Mouse (Mus musculus) liver, adult 2 months (tissue): ENCODE results near the gene Prss42. TPM values are rescaled to one million over a fixed set of nuclear protein-coding genes. Genes with fewer than 3 reads are reported as not detected.

Experiments used
- DNase-seq: peaks from one replicate; pipeline ENCODE4 v3.0.0-alpha.2; 2011; ENCODE audit warnings: low read depth, low spot score; ENCODE audit errors: extremely low read depth
- H3K27ac ChIP-seq: fragments of 200-500 bp; replicated peaks from 2 replicates; pipeline ENCODE4 v1.5.1; 2012; ENCODE audit warnings: low read depth, mild to moderate bottlenecking, control low read depth, inconsistent platforms, low read length; ENCODE audit not compliant: insufficient read depth
- H3K27me3 ChIP-seq: fragments of 200-500 bp; 2 replicates; pipeline ENCODE4 v1.6.1; 2012; ENCODE audit warnings: mild to moderate bottlenecking, moderate library complexity, low read length, inconsistent platforms; ENCODE audit not compliant: control insufficient read depth, insufficient read depth
- H3K36me3 ChIP-seq: fragments of 200-500 bp; 2 replicates; pipeline ENCODE4 v1.6.1; 2012; ENCODE audit warnings: low read length, inconsistent platforms; ENCODE audit not compliant: control insufficient read depth, insufficient read depth
- H3K4me1 ChIP-seq: fragments of 200-500 bp; 2 replicates; pipeline ENCODE4 v1.6.1; 2011; ENCODE audit warnings: low read length; ENCODE audit not compliant: control insufficient read depth, insufficient read depth
- H3K4me3 ChIP-seq: fragments of 200-500 bp; 2 replicates; pipeline ENCODE4 v1.5.1; 2011; ENCODE audit warnings: low read depth, mild to moderate bottlenecking, control low read depth, low read length, moderate library complexity; ENCODE audit not compliant: insufficient read depth
- H3K79me2 ChIP-seq: fragments of 200-500 bp; 2 replicates; pipeline ENCODE4 v1.6.1; 2012; ENCODE audit warnings: inconsistent platforms, mild to moderate bottlenecking, low read length, moderate library complexity; ENCODE audit not compliant: control insufficient read depth, insufficient read depth
- H3K9ac ChIP-seq: fragments of 200-500 bp; 2 replicates; pipeline ENCODE4 v1.6.1; 2012; ENCODE audit warnings: low read depth, mild to moderate bottlenecking, control low read depth, inconsistent platforms, low read length
- CTCF ChIP-seq: fragments of 200-500 bp; IDR thresholded peaks from 2 replicates; pipeline ENCODE4 v1.5.1; 2011; ENCODE audit warnings: low read depth, low read length, control low read depth
- POLR2A ChIP-seq: fragments of 200-500 bp; IDR thresholded peaks from 2 replicates; pipeline ENCODE4 v1.6.1; 2011; ENCODE audit warnings: low read length, control low read depth; ENCODE audit not compliant: insufficient read depth; ENCODE audit errors: extremely low read depth
- WGBS: fragments of 180-500 bp; shearing (Covaris S2); methylation state at CpG from one replicate; pipeline ENCODE4 v1.1.7; 2018; 5-methylcytosine and 5-hydroxymethylcytosine counted together
- polyA plus RNA-seq: library from polyadenylated mRNA; depleted of rRNA; stranded (reverse); fragments of >200 nt; gene quantifications from 2 replicates; pipeline ENCODE4 v1.2.3, GENCODE M21; 2012
- total RNA-seq: library from RNA; depleted of rRNA; stranded (reverse); fragments of >200 nt; gene quantifications from 2 replicates; pipeline ENCODE4 v1.2.3, GENCODE M21; 2014

The Prss42 gene
- total and polyA plus RNA-seq, 2 experiments, result not detected

DNA sequence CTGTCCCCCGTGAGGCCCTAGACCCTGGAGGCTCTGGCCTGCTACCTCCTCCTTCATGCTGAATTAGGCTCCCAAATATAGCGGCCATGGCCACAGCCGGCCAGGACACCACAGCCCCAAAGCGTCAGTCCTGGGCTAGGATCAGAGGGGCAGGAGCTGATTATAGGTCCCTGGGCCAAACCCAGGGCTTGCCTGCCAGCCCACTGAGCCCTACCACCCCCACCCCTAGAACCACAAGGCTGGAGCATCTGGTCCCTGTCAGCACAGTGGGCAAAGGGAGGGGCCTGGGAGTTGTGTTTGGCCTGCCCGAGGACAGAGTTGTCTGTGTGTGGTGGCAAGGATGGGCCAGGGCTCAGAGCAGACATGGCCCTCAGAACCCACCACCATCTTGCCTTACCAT lies 40.1 kb upstream of the Prss42 start:
- 90% methylated on average over 5 of the region's 5 CpGs for WGBS
- H3K36me3 ChIP-seq, result no peaks in the 10 kb centered on the region
- DNase-seq, result no peak
- H3K27me3 ChIP-seq, result no peaks in the 10 kb centered on the region
- TF ChIP-seq POLR2A (no peak), CTCF (no peak)
- 0 out of 2 replicates have a peak overlapping the region, but pooled peaks have one; percentile 22 for H3K27ac ChIP-seq
- no peak overlapping the region for H3K4me3 ChIP-seq
- H3K9ac ChIP-seq, result no peak overlapping the region
- H3K79me2 ChIP-seq, result no peaks in the 10 kb centered on the region
- no peaks in the 10 kb centered on the region for H3K4me1 ChIP-seq

DNA sequence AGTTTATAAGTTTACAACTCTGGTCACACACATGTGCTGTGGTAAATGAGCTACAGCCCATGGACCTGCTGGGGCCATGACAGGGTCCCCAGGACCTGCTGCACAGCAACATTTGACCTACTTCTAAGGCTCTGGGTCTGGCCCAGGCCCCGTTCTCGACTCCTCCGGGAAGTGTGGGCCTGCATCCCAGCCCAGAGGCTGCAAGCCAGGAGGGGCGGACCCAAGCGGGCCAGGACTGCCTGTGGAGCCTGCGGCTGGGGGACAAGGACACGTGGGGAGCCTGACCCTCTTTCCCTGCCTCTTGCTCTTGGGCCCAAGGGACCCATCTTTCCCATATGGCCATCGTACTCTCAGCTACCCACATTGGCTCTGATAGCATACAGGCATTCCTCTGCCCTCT lies 39.4 kb upstream of the Prss42 start:
- no peak for TF ChIP-seq POLR2A
- no peak for TF ChIP-seq CTCF
- Histone ChIP-seq H3K9ac (no peak overlapping the region), H3K27me3 (no peaks in the 10 kb centered on the region), H3K4me3 (no peak overlapping the region), H3K36me3 (no peaks in the 10 kb centered on the region), H3K4me1 (no peaks in the 10 kb centered on the region), H3K27ac (no peak overlapping the region), H3K79me2 (no peaks in the 10 kb centered on the region)
- DNase-seq, result no peak
- WGBS, result 28% methylated on average over 8 of the region's 8 CpGs

- DNase-seq, result peak; percentile 25
- Histone ChIP-seq H3K4me3 (no peak overlapping the region), H3K79me2 (no peaks in the 10 kb centered on the region), H3K9ac (no peak overlapping the region), H3K27ac (no peak overlapping the region), H3K4me1 (no peaks in the 10 kb centered on the region), H3K36me3 (no peaks in the 10 kb centered on the region), H3K27me3 (no peaks in the 10 kb centered on the region)
- 55% methylated on average over 2 of the region's 2 CpGs for WGBS
- TF ChIP-seq POLR2A, result no peak
- peak; percentile 88 for TF ChIP-seq CTCF
Observed at GRCm38 (mm10) chr9:110759265-110759664, 38.7 kb upstream of the Prss42 start.

DNA sequence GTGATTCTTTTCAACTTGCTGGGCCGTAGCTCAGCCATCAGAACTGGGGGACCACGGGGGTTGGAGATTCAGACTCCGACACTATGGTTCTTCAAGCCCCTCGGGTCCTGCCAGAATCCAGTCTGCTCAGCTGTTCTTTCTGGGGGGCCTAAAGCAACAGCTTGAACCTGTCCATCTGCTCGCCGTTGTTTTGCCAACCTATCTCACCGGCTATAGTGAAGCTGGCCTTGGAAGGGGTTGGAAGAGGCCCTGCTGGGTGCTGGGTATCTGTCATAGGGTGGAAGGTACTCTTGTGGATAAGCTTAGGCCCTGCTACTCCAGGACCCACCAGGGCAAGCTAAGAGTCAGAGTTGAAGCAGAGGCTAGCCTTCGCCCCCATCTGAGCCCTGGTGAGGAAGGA lies 37.1 kb upstream of the Prss42 start:
- TF ChIP-seq CTCF, result no peak
- TF ChIP-seq POLR2A, result no peak
- no peak overlapping the region for H3K27ac ChIP-seq
- H3K9ac ChIP-seq, result no peak overlapping the region
- no peaks in the 10 kb centered on the region for H3K36me3 ChIP-seq
- H3K4me1 ChIP-seq, result no peaks in the 10 kb centered on the region
- 95% methylated on average over 8 of the region's 8 CpGs for WGBS
- H3K79me2 ChIP-seq, result no peaks in the 10 kb centered on the region
- H3K4me3 ChIP-seq, result no peak overlapping the region
- no peak for DNase-seq
- no peaks in the 10 kb centered on the region for H3K27me3 ChIP-seq

GRCm38 (mm10) chr9:110762763-110763162 lies 35.2 kb upstream of the Prss42 start:
- no peaks in the 10 kb centered on the region for H3K4me1 ChIP-seq
- no peak for DNase-seq
- no peaks in the 10 kb centered on the region for H3K36me3 ChIP-seq
- TF ChIP-seq CTCF (no peak), POLR2A (no peak)
- WGBS, result 91% methylated on average over 10 of the region's 10 CpGs
- H3K79me2 ChIP-seq, result no peaks in the 10 kb centered on the region
- H3K27me3 ChIP-seq, result no peaks in the 10 kb centered on the region
- no peak overlapping the region for H3K4me3 ChIP-seq
- no peak overlapping the region for H3K9ac ChIP-seq
- H3K27ac ChIP-seq, result no peak overlapping the region

GRCm38 (mm10) chr9:110763405-110763804 lies 34.6 kb upstream of the Prss42 start:
- Histone ChIP-seq H3K79me2 (no peaks in the 10 kb centered on the region), H3K4me3 (no peak overlapping the region), H3K4me1 (no peaks in the 10 kb centered on the region), H3K27me3 (no peaks in the 10 kb centered on the region), H3K36me3 (no peaks in the 10 kb centered on the region), H3K27ac (no peak overlapping the region), H3K9ac (no peak overlapping the region)
- no peak for TF ChIP-seq CTCF
- no peak for TF ChIP-seq POLR2A
- DNase-seq, result no peak
- 95% methylated on average over 2 of the region's 2 CpGs for WGBS
